Mouse (Mus musculus) layer of hippocampus, adult 8-10 months (tissue): ENCODE results near the gene Sarm1. TPM values are rescaled to one million over a fixed set of nuclear protein-coding genes. Genes with fewer than 3 reads are reported as not detected.

Experiments used
- DNase-seq, 2 experiments: peaks; one replicate each; pipeline ENCODE4 v3.0.0; 2022; ENCODE audit warnings: low spot score in 2 of 2
- total RNA-seq, 4 experiments: library from RNA; stranded (reverse); gene quantifications; 2 replicates each; pipeline ENCODE4 v1.2.4; 2022

Sarm1 gene
- total RNA-seq, 4 experiments from 2014 or later = 32.9 to 40.8 (median 37.7) TPM

DNA sequence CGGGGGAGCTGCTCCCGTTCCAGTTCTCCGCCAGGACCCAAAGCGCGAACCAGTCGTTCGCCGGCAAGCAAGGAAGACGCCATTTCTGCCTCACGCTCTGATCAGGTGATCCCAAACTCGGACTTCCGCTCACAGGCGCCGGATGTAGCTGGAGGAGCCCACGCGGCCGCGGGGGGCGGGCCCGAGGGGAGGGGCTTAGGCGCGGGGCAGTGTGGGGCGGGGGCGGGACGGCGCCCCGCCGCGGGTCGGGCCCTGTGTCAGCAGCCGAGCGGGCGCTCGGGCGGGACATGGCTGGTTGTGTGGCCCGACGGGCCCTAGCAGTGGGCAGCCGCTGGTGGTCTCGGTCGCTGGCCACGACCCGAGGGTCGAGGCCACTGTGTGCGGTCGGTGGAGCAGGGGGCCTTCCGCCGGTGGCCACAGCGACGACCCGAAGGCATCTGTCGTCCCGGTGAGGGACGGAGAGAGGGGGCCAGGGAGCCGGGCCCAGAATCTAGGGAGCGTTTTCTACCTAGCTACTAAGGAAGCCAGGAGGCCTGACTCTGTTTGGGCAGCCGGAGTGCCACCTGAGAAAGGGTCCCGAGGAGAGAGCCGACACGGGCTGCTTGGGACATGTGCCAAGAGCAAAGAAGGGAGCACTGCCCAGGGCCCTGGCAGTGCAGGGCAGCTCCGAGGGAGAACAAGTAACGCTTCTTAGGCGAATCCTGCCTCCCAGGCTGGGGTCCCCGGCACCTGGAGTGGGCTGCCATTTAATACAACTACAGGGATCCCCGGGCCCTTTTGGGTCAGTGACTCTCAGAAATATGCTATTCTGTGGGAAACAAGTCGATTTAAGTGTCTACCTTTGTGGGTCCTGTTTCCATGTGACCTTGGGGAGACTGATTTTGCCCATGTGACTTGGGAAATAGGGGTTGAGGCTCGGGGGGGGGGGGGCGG lies 14.7 kb upstream of the Sarm1 start, which contains the start of the genes Tmem199 and Poldip2:
Gene Tmem199 (minus strand): TSS at position 148 of the 933 bp plus-strand sequence.
Gene Poldip2 (plus strand): TSS at position 169 of the 933 bp plus-strand sequence.
- DNase-seq = peak; percentile 81 to 85

DNA sequence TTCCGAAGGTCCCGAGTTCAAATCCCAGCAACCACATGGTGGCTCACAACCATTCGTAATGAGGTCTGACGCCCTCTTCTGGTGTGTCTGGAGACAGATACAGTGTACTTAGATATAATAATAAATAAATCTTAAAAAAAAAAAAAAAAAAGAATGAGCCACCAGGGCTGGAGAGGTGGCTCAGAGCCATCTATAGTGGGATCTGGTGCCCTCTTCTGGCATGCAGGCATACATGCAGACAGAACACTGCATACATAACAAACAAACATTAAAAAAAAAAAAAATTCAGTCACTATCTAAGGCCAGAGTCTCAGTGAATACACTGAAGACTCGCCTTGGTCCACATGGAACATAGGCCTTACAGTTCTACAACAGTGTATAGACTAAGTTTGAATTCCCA lies 11.6 kb upstream of the Sarm1 start:
- no peak for DNase-seq

DNA sequence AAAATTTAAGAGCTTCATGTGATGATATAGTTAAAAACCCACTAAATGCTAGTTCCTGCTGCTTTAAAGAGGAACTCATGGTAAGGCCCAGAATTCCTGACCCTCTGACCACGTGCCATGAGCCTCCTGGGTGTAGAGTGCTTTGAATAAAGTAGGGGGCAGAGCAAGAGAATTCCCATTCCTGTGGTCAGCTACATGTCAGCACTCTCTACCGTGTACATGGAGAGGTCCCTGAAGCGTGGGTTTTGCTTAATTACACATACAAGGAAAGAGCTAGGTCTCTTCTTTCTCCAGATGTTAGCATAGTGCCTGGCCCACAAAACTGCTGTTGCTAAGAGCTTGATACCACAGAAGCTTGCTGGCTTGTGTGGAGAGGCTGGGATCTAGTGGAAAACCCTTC lies 7.9 kb upstream of the Sarm1 start:
- DNase-seq = no peak

DNA sequence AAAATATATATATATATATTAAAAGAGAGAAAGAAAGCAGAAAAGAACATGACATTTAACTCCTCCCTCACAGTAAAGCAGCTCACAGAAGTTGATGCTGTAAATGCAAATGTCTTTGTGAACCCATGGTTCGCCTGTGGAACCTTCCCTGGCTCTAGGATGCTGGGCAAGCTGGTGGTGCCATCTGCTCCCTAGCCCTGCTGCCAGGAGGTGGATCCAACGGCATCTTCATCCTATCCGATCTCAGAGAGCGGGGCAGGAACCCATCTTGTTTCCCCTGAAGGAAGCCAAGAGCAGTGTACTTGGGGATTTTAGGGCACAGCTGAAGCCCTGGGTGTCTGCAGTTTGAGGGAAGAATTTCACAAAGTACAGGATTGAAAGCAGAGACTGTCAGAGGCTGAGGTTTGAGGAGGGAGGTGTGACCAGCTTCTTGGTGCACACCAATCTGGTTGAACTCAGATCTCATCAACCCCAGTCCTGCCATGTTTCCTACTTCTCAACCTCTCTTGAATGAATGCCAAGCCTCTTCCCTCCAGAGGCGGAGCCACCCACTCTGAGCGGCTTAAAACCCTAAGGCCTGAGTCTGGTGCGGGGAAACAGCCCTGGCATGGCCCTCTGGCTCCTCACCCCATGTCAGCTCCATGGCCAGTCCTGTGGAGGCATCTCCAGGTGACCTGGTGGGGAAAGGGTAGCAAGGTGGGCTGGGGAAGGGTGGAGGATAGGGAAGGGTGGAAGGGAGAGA lies 5.5 kb upstream of the Sarm1 start, which contains the start of gene Sebox:
Gene Sebox (plus strand): TSS at position 539 of the 742 bp plus-strand sequence.
- peak; percentile 56 to 62 for DNase-seq

DNA sequence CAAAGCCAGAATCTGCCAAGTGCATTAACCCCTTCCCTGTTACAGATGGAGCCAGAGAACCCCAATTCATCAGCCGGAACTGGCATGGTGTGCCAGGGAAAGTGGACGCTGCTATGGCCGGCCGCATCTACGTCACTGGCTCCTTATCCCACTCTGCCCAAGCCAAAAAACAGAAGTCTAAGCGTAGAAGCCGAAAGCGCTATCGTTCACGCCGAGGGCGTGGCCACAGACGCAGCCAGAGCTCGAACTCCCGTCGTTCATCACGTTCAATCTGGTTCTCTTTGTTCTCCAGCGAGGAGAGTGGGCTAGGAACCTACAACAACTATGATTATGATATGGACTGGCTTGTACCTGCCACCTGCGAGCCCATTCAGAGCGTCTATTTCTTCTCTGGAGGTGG lies 4.0 kb upstream of the Sarm1 start:
- no peak for DNase-seq

DNA sequence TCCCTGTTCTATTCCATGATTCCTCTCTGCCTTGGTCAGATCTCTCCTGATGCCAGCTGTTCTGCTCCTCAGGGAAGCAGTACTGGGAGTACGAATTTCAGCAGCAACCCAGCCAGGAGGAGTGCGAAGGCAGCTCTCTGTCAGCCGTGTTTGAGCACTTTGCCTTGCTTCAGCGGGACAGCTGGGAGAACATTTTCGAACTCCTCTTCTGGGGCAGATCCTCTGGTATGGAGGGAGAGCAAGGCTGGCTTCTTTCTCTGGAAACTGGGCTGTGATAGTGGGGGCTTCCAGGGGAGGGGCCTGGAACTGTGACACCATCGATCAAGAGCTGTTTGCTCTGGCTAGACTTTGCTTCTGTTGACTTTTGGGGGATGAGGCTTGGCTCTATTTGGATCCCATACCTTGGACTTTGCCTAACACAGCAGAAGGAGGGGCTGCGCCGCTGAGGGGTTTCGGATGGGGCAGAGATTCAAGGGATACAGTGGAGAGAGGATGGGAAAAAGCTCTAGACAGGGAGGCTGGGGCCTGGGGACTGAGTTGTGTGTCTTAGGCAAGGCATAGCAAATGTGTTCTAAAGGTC lies 3.2 kb upstream of the Sarm1 start:
- no peak for DNase-seq

DNA sequence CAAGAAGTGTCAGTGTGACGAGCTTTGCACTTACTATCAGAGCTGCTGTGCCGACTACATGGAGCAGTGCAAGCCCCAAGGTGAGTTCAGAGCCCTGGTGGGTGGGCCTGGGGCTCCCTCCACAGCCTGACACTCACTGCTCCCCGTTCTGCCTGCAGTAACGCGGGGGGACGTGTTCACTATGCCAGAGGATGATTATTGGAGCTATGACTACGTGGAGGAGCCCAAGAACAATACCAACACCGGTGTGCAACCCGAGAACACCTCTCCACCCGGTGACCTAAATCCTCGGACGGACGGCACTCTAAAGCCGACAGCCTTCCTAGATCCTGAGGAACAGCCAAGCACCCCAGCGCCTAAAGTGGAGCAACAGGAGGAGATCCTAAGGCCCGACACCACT lies 2.0 kb upstream of the Sarm1 start:
- no peak for DNase-seq

DNA sequence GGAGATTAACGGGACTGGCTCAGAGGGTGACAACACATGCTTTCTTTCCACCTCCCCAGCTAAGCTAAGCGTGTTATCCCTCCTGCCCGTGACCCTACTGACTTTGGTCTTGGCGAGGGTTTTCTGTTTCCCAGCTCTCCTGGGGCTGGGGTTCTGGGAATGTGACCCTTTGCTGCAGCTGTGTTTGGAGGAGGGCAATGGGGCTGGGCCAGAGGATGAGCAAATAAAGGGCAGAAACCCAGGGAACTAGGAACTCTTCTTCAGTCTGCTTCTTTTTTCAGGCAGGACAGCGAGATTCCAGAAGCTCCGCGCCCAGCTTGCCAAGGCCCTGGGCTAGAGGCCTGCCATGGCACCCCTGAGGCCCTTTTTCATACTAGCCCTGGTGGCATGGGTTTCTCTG lies 1.4 kb upstream of the Sarm1 start, which contains the start of gene Vtn:
Gene Vtn (plus strand): TSS at position 88 of the 400 bp plus-strand sequence.
- DNase-seq = no peak

DNA sequence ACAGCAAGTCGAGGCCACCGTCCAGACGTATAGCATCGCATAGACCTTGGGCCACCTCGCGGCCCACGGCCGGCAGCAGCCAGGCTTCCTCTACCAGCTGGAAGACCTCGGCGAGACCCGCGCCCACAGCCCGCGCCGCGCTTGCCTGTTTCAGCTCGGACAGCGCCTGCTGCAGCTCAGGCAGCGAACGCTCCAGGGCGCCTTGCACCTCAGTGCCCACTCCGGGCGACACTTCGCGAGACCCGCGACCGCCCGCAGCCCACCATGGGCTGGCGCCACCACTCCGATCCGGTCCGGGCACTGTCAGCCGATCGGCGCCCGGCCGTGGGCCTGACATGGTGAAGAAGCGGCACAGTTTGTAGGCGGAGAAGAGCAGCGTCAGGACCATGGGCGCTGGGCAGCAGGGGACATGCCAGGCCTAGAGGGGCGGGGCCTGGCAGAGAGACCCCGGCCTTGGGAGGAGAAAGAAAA lies 448 bp downstream of the Sarm1 start:
- peak in 1 of 2 experiments; percentile 35 for DNase-seq

DNA sequence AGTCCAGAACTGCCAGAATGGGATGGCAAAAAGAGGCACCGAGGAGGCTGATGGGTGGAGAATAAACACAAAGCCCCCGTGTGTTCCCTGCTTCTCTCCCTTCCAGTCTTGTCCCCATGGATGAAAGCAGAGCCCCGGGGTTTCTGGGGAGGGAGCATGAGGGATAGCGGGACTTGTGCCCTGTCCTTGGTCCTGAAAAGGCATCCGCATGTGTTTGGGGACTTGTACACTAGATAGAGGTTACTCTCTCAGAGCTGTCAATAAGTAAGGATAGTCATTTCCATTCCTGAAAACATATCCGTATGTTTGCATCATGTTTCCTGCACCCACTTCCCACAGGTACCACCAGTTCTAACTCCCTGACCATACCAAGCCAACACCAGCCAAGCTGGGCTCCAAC lies 1.6 kb downstream of the Sarm1 start:
- DNase-seq = no peak

DNA sequence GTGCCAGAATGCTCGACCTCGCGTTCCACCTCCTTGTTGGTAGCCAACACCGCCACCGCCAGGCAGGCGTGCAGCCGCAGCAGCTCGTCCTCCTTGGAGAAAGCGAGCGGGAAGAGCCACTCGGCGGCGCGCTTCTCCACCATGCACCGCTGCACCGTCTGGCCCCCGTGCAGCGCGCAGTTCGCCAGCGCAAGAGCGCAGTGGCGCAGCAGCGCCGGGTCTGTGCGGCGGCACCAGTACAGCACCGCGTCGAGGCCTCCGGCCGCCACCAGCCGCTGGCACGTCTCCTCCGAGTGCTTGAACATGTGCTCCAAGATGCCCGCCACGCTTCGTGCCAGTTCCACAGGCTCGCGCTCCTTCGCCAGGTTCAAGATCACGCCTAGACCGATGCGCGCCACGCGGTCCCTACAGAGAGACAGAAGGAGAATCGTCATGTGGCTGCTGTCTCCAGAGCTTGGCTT lies 6.7 kb downstream of the Sarm1 start:
- DNase-seq = peak in 1 of 2 experiments; percentile 41

DNA sequence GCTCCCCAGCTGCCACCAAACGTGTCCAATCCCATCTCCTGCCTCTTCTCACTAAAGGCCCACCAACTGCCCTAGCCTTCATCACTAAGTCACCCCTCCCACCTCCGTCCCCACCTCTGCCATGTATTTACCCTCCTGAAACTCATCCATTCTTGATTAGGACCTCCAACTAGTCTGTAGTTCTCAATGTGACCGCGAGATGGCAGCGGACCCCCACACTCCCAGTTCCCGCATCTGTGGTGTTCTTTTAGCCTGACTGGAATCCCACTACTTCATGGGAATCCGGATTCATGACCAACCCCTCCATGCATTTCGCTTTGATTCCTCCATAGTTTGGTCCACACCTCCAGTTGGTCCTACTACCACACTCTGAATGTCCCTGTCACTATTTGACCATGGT lies 9.4 kb downstream of the Sarm1 start:
- peak; percentile 63 to 82 for DNase-seq

DNA sequence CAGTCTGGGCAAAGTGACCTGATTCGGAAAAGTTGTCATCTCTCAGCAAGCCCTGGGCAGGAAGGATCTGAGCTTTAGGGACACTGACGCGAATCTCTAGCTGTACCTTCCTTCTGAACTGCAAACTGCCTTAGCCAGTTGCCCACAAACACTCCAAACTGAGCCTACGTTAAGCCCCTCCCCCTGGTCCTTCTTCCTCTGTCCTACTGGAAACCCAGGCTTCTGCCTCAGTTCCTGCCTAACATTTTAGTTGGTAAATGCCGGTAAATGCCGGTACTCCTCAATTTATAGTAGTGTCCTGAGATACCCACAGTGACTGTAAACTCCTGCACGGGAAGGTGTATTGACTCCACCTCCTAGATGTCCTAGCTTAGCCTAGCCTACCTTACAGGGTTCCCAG lies 13.9 kb downstream of the Sarm1 start:
- no peak for DNase-seq

DNA sequence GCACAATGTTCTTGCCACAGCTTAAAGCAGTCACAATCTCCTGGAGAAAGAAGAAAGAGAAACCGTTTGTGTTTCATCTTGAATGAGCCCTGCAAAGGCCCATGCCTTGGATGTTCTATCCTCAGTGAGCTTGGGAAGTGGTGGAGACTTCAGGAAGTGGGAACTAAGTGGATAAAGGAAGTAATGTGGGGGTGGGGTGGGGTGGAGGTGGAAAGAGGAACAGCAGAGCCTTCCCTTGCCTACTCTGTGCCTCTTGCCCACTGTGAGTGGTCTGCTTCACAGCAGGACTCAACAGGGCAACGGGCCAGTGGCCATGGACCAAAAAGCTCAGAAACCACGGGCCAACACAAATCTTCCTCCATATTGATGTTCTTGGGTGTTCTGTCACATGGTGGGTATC lies 22.3 kb downstream of the Sarm1 start:
- DNase-seq = no peak

DNA sequence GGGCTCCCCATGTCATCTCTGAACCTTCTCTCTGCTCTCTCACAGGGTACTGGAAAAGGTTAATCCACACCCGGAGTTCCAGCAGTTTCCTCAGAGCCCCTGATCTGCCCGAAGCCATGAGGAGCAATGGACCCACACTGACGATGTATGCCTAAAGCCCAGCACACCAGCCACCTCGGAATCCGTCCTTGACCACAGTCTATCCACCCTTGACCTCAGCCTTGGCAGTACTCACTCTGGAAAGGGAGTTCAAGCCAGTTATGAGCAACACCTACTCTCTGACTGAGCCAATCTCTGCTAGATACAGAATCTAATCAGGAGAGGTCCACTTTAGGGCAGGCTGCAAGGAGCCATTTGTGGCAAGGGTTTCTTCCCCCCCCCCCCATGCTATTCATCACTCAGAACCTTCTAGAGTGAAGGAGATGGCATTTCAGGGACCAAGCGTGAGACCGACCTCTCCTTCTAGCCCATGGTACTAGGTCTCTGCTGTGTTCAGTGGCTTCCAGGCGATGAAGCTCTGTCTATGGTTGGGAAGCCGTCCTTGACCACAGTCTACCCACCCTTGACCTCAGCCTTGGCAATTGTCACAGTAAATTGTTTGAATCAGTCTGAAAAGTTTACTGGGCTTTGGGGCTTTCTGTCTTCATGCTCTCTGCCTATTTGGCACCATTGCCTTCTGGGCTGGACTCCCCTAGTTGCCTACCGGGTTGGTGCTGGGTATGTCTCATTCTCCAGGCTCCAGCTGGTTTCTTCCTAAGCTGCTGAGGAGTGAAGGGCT lies 26.0 kb downstream of the Sarm1 start:
- DNase-seq = no peak

DNA sequence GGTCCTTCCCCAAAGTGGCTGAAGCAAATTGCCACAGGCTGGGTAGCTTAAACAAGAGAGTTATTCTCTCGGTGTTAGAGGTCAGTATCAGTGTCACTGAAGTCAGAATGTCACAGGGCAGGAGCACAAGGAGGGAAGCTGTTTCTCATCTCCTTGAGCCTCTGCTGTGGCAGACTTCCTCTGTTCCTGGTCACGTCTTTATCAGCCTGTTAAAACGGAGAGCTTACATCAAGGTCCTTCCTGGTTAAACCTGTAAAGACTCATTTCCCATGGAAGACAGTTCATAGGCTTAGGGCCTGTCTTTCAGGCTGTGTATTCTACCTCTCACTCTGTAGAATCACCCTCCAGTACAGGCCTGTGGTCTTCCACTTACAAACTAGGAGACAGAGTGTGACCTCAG lies 29.6 kb downstream of the Sarm1 start:
- DNase-seq = no peak

DNA sequence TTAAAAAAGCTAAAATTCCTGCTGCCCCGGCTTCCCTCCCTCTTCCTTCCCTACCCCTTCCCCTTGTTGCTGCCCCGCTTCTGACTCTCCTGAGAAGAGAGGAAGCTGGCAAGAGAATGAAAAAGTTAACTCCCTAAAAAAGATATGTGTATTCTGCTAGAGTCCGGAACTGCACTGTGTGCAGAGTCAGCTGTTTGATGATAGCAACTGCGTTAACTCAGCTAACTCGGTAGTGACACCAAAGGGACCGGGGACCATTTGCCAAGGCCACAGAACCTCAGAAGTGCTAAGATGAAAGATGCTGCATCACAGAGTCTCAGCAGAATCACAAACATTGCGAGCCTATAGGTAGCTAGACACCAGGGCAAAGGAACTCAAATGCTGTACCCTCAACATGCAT lies 30.0 kb downstream of the Sarm1 start:
- DNase-seq = no peak

DNA sequence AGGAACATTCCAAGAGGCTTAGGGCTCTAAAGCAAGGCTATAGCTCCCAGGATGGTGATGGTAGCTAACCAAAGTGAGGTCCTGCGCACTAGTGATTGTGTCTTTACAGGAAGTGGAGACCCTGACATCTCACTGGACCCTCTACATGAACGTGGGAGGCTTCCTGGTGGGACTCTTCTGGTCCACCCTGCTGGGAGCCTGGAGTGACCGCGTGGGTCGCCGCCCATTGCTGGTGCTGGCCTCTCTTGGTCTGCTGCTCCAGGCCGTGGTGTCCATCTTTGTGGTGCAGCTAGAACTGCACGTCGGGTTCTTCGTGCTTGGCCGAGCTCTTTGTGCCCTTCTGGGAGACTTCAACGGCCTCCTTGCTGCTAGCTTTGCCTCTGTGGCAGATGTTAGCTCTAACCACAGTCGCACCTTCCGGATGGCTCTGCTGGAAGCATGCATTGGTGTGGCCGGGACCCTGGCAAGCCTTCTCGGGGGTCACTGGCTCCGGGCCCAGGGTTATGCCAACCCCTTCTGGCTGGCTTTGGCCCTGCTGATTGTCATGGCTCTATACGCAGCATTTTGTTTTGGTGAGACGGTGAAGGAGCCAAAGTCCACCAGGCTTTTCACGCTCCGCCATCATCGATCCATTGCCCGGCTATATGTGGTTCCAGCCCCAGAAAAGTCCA lies 31.2 kb downstream of the Sarm1 start:
- DNase-seq = no peak

DNA sequence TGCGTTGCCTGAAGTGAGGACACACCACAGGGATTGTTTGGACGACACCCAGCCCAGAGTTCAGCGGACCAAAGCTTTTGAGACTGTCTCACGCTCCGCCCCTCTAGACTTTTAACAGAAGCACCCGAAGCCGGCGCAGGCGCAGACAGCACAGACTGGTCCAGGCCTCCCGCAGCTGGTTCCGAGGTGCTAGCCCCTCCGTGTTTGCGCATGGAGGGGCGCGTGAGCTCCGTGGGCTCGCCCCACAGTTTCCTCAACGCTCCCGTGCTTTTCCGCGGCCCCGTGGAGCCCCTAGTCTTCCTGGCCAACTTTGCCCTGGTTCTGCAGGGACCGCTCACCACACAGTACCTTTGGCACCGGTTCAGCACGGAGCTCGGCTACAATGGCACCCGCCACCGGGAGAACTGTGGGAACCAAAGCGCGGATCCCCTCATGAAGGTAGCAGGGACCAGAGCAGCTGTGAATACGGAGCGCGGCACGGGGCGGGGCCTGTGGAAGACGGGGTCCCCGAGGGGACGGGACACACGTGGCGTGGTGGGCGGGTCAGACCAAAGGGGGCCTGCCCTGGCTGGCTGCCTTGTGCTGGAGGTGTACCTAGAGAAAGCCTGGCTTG lies 31.9 kb downstream of the Sarm1 start, which contains the start of gene Slc46a1:
Gene Slc46a1 (plus strand): TSS at position 130 of the 613 bp plus-strand sequence.
- peak; percentile 64 to 67 for DNase-seq

DNA sequence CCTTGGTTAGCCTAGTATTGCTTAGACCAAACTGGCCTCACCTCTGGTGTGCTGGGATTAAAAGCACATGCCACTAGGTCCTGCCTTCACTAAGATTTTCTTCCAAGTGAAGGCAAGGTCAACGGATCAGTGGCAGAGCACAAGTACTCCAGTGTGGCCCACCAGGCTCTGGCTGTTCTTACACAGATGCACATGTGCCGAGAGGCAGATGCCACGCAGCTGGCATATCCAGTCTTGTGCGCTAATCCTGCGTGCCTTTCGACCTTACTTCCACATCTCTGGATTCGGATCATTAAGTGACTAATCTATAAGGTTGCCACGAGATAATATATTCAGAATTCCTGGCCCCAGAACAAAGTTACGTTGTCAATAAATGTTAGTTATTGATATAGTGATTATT lies 32.4 kb downstream of the Sarm1 start:
- DNase-seq = no peak
